In genomic region chr11:84042808-84043762, GRCm38 (mm10) we compare ENCODE assay signal across 8 mouse cellular contexts. TPM values are rescaled to one million over a fixed set of nuclear protein-coding genes. Genes with fewer than 3 reads are reported as not detected.
DNase-seq lines count a peak whose midpoint lies in the region; ATAC-seq and TF ChIP-seq lines count a peak whose summit lies in the region.

No protein-coding gene starts in this region.

- no peaks in the 10 kb centered on the region for H3K9me3 ChIP-seq in limb, embryonic 13.5 days
- H3K9me3 ChIP-seq in stomach, embryonic 15.5 days: no peaks in the 10 kb centered on the region

- H3K4me3 ChIP-seq in limb, embryonic 13.5 days: no peak overlapping the region
- H3K4me3 ChIP-seq in stomach, embryonic 15.5 days (replicated peaks): no peak overlapping the region
- no peak overlapping the region for H3K4me3 ChIP-seq in kidney, adult 2 months (ENCODE audit: insufficient read depth, low read depth, low read length)

- peak; percentile 75 for ATAC-seq in limb, embryonic 13.5 days (ENCODE audit: low FRiP score, low read depth)
- no peak for ATAC-seq in stomach, embryonic 15.5 days (ENCODE audit: insufficient read depth, low FRiP score, low read depth)

- TF ChIP-seq POLR2A in brain, embryonic 14.5 days (IDR thresholded peaks at IDR 0.05; ENCODE audit: borderline replicate concordance, extremely low read depth, insufficient read depth, insufficient read length, poor library complexity, severe bottlenecking): no peak
- no peak for TF ChIP-seq POLR2A in kidney, adult 2 months (IDR thresholded peaks at IDR 0.05; ENCODE audit: low read depth, low read length)

- peak; percentile 18 to 33 for DNase-seq in kidney, postnatal 4 days
- no peak for DNase-seq in kidney, adult 11 months
- DNase-seq in brain, embryonic 14.5 days (ENCODE audit: low read depth): peak; percentile 98
- peak; percentile 54 to 80 for DNase-seq in frontal cortex, postnatal 36 days (ENCODE audit: low spot score in 2 of 2)
- DNase-seq in ovary, adult 18-20 months (ENCODE audit: low spot score): no peak
- DNase-seq in kidney, adult 2 months: no peak

- H3K27ac ChIP-seq in limb, embryonic 13.5 days: peak overlapping the region; percentile 39; the same call in 1 of the 2 replicates
- H3K27ac ChIP-seq in stomach, embryonic 15.5 days: peak overlapping the region; percentile 57; the same call in 1 of the 2 replicates
- no peak overlapping the region for H3K27ac ChIP-seq in kidney, adult 2 months (ENCODE audit: insufficient read depth, low read depth, low read length)

- H3K36me3 ChIP-seq in limb, embryonic 13.5 days: peaks cover 13% of the 10 kb centered on the region; the same call in 1 of the 2 replicates
- H3K36me3 ChIP-seq in stomach, embryonic 15.5 days: 0 out of 2 replicates have a peak, but pooled peaks cover 7% of the 10 kb centered on the region
- no peaks in the 10 kb centered on the region; the same call in 1 of the 2 replicates for H3K36me3 ChIP-seq in kidney, adult 2 months (ENCODE audit: control insufficient read depth, insufficient read depth, low read length)

- no peak overlapping the region for H3K4me2 ChIP-seq in limb, embryonic 13.5 days (replicated peaks)
- no peak overlapping the region for H3K4me2 ChIP-seq in stomach, embryonic 15.5 days

- whole genome bisulfite sequencing in limb, embryonic 13.5 days: 48% methylated on average over 14 of the region's 14 CpGs
- 65% methylated on average over 14 of the region's 14 CpGs for WGBS in stomach, embryonic 15.5 days
- 65% methylated on average over 14 of the region's 14 CpGs for WGBS in kidney, adult 2 months

- H3K4me1 ChIP-seq in limb, embryonic 13.5 days: peaks cover 28% of the 10 kb centered on the region
- H3K4me1 ChIP-seq in stomach, embryonic 15.5 days: 0 out of 2 replicates have a peak, but pooled peaks cover 1% of the 10 kb centered on the region
- no peaks in the 10 kb centered on the region for H3K4me1 ChIP-seq in kidney, adult 2 months (ENCODE audit: control insufficient read depth, insufficient read depth, low read length)

- peak; percentile 7; the same call in 1 of the 2 replicates for TF ChIP-seq CTCF in brain, embryonic 14.5 days (IDR thresholded peaks at IDR 0.05; ENCODE audit: borderline replicate concordance, extremely low read depth, insufficient read depth, insufficient read length)
- TF ChIP-seq CTCF in kidney, adult 2 months (conservative IDR thresholded peaks at IDR 0.05; ENCODE audit: insufficient read depth, insufficient read length, low read depth, low read length): no peak

- H3K9ac ChIP-seq in limb, embryonic 13.5 days: no peak overlapping the region
- H3K9ac ChIP-seq in stomach, embryonic 15.5 days: no peak overlapping the region

- no peaks in the 10 kb centered on the region for H3K27me3 ChIP-seq in limb, embryonic 13.5 days
- H3K27me3 ChIP-seq in stomach, embryonic 15.5 days (replicated peaks): no peaks in the 10 kb centered on the region
- no peaks in the 10 kb centered on the region for H3K27me3 ChIP-seq in kidney, adult 2 months (replicated peaks; ENCODE audit: control insufficient read depth, insufficient read depth, low read length)

RNA-seq across cellular contexts. Expression of gene Dusp14, which starts 26.0 kb away (rescaled TPM):
- 11.6 and 25.1 TPM in 2 replicates for polyA plus RNA-seq in brain, embryonic 14.5 days (2012; rRNA removed)
- polyA plus RNA-seq in limb, embryonic 13.5 days (2015; fragmentation: Nextera tagmentation; extraction: Ambion mirVana): 16.0 and 16.8 TPM in 2 replicates
- polyA plus RNA-seq in stomach, embryonic 15.5 days (2015; fragmentation: Nextera tagmentation; extraction: Ambion mirVana): 13.5 and 19.5 TPM in 2 replicates
- 60.3 and 65.0 TPM in 2 replicates for polyA plus RNA-seq in kidney, adult 2 months (2012; rRNA removed)

Comparison
In these comparisons a context has a peak if more than half of its experiments do, and no peak if none do; other contexts are left out.
1. DNase-seq: peak in kidney, postnatal 4 days (2 of 2), brain, embryonic 14.5 days (single experiment) and frontal cortex, postnatal 36 days (2 of 2); none in kidney, adult 11 months (single experiment), ovary, adult 18-20 months (single experiment) and kidney, adult 2 months (single experiment).